Mouse (Mus musculus) cerebellum, adult 2 months (tissue): ENCODE measurements around the gene Slco1b2.
"Not testable (repeated sequence)": the region's sequence is repeated elsewhere in the genome, so short reads cannot be mapped to it uniquely, and the experiment has no call there.

Experiments
- CTCF ChIP-seq: fragments of 200-500 bp; IDR thresholded peaks from 2 replicates; pipeline ENCODE4 v1.5.1; 2011; ENCODE audit warnings: low read depth, mild to moderate bottlenecking, control low read depth, low read length, moderate library complexity, borderline replicate concordance; ENCODE audit not compliant: insufficient read depth
- POLR2A ChIP-seq: fragments of 200-500 bp; IDR thresholded peaks from 2 replicates; pipeline ENCODE4 v1.6.1; 2011; ENCODE audit warnings: low read length, control low read depth, borderline replicate concordance; ENCODE audit not compliant: insufficient read depth

GRCm38 (mm10) chr6:141590598-141591200, 38.6 kb upstream of the Slco1b2 start:
- TF ChIP-seq CTCF, POLR2A: not testable (repeated sequence)
